Mouse (Mus musculus): Measurements from ENCODE around the gene Il12rb1.

DNA sequence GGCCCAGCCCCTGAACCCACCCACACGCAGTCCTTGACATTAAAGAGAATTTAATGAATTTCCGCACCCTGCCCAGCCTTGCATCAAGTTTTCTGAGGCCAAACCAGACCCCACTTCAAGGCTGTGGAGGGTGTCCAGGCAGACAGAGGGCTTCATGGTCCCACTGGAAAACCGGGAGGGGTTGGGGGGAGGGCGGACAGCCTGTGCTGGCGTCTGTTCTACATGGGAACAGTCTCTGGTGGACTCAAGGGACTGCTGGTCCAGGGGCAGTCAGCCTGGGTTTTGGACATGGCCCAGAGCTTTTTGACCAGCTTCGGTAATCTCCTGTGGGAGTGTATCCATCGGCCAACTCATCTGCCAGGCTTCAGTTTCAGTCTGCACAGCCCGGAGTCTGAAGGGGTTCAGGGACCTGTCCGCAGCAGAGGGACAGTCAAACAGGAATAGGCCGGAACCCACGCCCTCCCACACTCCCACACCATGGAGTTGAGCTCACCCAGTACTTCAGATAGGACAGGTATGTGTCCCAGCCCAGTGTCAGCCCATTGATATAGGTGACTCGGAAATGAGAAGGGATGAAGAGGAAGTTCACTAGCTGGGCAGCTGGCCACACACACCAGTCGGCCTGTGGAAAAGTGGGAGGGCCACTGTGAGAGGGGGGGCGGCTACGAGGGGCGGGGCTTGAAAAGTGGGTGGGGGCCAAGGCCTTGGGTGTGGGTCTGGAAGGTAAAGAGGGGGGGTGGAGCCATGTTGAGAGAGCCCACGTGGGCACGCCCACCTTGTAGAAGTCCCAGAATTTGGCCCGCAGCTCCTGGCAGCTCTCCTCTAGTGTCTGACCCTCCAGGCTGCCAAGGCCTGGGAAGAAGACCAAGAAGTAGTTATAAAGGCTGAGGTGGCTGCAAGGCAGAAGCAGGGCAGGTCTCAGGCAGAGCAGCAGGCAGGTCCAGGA, 49.4 kb upstream of the Il12rb1 start:
- TF ChIP-seq POLR2A (IDR thresholded peaks at IDR 0.05; ENCODE audit: control insufficient read depth, extremely low read depth, insufficient read depth, low read length, poor library complexity) (no peak), CTCF (IDR thresholded peaks at IDR 0.05; ENCODE audit: borderline replicate concordance, control insufficient read depth, extremely low read depth, insufficient read depth, low read length, poor library complexity) (no peak)

Data from thymus, adult 2 months (tissue).